Mouse (Mus musculus) telencephalon, adult 2 months (tissue): ENCODE measurements around the gene Samd14.
"Not testable (repeated sequence)": the region's sequence is repeated elsewhere in the genome, so short reads cannot be mapped to it uniquely, and the experiment has no call there.

ENCODE experiments used
- DNase-seq: peaks from one replicate; pipeline ENCODE4 v3.0.0-alpha.2; 2011; ENCODE audit warnings: low read depth, low spot score

The Samd14 gene

DNA sequence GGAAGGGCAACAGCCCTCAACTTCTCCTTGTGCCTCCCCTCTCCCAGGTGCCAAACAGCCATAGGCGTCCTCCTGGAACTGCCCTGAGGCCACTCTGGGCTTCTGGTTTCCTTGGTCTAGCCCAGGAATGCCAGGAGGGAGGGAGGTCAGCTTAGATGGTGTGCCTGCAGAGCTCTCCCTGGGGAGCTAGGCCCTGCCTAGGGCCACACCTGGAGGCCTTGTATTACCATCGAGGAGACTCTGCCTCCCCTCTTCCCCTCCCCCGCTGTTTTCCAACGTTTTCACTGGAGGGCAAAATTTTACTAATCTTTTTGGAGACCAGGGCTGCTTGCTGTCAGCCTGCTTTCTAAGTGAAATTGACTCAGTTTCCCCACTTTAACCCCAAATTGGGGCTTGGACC, 3.6 kb upstream of the Samd14 start:
- DNase-seq: no peak

DNA sequence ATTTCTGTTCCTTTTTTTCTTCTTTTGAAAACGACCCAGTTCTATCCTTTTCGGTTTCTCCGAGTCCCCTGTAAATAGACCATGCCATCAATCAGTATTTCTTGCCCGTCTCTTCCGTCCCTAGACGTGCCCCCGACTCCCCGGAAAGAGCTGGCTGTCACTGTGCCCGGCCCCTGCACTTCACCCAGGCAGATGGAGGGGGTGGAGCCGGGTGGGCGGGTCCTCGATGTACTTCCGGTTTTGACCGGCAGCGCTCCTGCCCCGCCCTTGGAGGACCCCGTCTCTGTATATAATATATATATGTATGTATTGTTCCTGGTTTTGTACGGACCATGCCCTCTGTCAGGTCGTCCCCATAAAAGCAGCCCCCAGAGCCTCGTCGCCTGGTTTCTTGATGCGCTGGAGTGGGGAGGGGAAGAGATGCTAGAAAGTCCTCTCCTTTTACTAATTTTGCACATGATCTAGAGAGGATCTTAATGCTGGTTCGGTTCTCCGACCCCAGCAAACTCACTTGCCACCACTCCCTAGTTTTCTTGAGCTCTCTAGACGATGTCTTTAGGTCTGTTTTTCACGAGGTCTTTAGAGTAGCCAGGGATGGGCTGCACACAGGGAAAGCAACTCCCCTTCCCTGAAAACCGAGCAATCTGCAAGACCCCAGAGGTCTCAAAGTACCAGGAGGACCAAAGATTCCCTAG, 3.0 kb upstream of the Samd14 start:
- DNase-seq: no peak

DNA sequence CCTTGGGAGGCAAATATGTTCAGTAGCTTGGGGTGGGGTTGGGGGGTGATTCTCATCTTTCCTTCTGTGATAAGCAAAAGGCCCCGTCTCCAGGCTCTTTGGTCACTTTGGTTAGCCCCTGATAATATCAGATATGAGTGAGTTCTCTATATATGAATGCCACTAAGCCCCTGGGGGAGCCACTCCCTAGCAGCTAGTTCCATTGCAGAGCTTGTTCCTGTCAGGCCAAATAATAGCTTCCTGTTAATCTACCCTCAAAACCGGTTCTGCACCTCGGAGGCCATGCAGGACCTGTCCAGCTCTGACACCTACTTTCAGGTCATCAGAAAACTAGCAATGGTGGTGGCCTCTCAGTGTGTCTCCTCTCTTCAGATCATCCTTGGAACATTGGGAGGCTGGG, 2.3 kb upstream of the Samd14 start:
- DNase-seq: no peak

DNA sequence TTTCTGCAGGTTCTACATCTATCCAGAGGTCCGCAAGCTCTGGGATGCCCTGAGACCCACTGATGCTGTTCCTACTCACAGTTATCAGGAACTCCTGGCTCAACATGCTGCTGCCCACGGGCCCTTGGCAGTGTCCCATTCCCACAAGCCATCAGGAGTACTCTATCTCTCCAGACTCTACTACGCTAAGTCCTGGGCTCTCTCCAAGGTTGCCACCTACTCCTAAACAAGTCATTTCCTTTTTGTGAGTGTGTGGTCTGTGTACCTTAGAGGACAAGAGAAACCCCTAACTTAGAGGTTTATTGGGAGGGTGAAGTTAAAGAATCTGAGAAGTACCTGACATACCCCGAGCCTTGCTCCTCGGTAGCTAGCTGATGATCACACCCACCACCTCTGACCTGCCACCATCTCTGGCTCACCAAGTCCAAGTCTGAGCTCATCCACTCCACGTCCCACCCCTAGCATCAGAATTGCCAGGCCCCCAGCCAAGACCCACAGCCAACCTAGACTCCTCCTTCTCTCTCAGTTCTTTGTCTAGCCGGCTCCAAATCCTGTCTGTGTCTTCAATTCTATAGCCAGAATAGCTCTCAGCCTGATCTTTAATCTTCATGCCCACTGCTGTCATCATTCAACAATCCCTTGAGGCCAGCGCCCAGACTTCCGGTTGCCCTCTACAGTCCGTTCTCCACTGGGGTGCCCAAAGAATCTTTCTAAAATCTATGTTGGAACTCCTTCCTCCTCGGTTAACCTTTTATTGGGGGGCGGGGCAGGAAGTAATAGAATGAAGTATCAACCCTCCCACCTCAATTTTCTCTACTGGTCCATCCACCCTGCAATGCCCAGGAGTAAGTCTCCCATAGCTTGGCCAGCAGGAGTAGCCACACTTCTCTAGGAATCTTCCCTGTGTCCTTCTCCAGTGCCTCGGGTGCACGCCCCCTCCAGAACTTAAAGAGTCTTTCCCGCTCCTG, 734 bp upstream of the Samd14 start:
- no peak for DNase-seq

DNA sequence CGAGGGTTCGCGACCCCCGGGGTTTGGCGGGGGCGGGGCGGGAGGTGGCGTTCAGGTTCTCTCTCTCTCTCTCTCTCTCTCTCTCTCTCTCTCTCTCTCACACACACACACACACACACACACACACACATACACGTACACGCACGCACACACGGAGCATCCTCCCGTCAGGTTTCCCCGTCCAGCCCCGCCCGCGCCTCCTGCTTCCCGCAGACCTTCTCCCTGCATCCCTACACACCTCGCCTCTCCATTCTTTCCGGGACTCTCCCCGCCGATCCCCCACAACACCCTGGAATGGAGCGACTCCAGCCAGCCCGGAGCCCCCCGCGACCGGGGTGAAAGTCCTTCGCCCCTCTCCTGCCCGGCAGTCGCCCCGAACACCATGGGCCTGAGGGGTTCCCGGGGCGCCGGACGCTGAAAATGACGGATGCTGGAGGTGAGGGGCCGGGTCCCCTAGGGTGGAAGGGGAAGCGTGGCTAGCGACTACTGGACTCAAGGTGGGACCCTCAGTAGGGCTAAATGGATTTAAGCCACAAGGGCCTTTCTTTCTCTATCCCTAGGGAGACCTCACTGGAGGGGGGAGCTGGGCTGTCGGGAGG, 561 bp downstream of the Samd14 start:
- no peak for DNase-seq

DNA sequence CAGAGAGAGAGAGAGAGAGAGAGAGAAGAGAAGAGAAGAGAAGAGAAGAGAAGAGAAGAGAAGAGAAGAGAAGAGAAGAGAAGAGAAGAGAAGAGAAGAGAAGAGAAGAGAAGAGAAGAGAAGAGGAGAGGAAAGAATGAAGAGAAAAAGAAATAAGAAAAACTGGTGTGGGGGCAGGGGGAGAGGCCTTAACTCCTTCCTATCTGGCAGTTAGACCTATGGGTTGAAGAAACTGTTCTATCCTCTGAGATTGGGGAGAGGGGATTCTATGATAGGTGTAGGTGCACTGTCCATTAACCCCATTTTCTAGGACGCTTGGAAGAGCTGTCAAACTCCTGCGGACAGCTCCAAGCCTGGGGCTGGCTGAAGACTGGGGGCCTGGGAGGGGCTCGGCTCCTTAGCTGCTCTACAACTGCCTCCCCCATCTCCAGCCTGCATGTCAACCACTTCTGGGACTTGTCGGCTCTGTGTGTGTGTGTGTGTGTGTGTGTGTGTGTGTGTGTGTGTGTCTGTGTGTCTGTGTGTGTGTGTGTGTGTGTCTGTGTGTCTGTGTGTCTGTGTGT, 1.2 kb downstream of the Samd14 start:
- DNase-seq: not testable (repeated sequence)

DNA sequence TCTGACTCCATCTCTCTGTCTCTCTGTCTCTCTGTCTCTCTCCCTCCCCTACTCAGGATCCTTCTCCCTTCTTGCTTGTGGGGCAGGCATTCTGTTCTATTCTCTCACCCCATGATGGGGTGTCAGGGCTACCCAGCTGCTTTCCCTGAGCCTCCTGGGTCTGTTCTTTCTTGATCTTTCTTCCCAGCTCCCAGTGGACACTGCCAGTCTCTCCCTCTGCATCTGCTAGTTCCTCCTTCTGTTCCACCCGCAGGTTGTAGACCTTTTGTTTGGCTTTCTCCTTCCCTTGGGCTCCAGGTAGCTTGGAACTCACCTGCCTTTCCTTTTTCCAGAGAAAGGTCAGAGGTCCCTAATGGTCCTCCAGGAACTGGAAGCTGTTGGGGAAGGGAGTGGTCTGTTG, 1.7 kb downstream of the Samd14 start:
- DNase-seq: no peak

DNA sequence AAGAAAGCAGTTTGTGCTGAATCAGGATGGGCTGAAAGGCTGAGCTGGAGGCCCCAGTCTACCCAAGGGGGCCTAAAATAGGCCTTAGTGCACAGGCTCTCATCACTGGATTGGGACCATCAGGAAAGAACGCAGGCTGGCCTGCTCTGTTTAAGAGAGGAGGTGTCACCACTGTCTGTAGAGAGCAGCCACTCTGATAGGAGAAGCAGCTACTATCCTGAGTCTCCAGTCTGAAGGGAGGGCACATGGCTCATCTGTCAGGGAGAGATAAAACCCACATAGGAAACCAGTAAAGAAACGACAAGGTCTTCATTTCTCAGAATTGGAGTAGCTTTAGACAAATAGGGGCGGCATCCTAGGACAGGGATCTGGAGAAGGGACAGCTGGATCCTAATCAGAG, 2.4 kb downstream of the Samd14 start:
- DNase-seq: no peak

DNA sequence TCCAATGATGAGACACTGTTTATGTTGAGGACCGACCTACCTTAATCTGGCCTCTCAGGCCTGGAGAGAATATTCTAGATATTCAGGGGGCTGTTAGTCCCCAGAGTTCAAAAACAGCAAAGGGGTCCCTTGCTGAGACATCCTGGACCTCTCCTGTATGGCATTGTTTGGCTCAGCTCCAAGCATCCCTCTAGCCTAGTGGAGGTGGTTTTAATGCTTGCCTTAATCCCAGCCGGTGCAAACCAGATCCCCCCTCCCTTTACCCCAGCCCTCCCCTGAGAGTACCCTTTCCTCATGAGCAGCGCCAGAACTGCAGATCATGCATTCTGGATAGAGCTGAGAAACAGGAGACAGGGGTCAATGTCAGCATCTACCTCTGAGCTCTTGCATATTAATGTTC, 2.8 kb downstream of the Samd14 start:
- DNase-seq: no peak

DNA sequence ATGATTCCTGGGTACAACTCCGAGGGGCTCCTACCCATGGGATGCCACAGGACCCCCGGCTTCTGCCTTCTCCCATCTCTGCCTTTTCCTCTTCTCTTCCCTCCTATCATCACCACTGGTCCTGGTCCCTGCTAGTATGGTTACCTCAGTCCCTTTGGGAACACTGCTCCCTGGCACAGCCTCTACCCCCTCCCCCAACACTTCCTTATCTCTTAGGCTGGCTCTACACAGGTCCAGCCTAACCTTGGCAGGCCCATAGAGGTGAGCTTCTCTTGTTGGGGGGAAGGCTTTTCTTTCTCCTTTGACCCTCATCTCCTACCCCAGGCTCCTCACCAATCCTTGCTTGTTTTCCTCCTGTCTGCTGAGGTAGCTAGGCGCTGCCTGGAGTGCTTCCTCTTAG, 5.8 kb downstream of the Samd14 start:
- no peak for DNase-seq

DNA sequence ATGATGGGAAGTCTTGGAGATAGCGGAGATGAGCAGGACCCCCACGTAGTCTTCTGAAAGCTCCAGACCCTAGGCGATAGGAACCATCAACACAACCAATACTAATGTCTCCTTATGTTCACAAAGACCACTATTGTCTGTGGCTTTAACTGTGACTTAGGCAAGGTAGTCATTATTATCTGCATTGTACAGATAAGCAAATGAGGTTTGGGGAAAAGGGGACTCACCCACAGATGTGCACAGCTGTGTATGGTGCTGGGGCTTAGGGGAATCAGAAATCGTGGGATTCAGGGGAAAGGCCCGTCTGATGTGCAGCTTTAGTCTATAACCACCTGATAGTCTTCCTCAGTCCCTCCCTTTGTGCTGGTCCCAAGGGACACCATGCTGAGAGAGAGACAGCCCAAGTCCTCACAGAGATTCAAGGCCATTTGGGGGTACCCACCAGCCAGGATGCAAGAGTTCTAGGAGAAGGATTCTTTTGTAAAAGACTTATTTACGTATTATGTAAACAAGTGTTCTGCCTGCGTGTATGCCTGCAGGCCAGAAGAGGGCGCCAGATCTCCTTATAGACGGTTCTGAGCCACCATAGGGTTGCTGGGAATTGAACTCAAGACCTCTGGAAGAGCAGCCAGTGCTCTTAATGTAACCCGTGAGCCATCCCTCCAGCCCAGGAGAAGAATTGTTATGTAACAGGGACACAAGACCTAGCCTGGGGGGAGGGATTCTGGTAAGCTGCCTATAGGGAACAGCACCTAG, 12.7 kb downstream of the Samd14 start:
- DNase-seq: no peak

DNA sequence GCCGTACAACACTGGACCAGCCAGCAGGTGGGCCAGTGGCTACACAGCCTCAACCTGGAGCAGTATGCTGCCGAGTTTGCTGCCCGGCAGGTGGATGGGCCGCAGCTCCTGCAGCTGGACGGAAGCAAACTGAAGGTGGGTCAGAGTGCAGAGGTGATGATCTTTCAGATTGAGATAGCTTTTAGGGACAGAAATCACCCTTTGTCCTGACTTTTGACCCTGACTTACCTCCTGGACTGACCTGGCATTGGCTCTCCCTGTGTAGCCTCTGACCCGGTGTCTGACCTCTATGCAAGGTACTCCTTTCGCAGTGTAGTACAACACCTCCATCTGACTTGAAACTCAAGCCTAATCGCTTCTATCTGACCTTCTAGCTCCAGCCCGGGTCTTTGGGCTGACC, 13.8 kb downstream of the Samd14 start:
- DNase-seq: no peak

DNA sequence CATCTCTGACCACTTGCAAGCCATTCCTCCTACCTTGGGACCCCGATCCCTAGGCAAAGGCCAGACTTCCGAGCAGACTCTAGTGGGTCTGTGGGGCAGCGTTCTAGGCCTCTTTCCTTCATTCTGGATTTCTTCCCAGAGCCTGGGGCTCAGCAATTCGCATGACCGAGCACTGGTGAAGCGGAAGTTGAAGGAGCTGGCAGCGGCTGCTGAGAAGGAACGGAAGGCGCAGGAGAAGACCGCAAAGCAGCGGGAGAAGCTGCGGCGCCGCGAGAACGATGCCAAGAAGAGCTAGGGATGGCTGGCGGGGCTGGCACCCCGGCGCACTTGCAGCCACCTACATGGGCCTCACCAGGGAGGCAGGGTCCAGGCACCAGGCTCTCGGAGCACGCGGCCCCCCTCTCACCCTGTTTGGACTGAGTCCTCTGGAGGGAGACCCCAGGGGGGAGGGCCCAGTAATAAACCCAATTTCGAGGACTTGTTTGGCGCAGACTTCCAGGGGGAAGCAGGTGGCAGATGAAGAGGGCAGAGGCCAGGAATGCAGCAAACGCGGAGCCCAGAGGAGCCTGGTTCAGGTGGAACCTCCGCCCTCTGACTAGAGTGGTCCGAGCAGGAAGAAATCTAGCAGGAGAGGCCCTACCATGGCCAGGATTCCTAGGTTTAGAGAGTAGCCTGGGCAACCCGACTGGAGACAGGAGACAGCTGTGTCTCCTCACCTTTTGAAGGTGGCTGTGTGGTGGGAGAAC, 14.9 kb downstream of the Samd14 start:
- DNase-seq: no peak

DNA sequence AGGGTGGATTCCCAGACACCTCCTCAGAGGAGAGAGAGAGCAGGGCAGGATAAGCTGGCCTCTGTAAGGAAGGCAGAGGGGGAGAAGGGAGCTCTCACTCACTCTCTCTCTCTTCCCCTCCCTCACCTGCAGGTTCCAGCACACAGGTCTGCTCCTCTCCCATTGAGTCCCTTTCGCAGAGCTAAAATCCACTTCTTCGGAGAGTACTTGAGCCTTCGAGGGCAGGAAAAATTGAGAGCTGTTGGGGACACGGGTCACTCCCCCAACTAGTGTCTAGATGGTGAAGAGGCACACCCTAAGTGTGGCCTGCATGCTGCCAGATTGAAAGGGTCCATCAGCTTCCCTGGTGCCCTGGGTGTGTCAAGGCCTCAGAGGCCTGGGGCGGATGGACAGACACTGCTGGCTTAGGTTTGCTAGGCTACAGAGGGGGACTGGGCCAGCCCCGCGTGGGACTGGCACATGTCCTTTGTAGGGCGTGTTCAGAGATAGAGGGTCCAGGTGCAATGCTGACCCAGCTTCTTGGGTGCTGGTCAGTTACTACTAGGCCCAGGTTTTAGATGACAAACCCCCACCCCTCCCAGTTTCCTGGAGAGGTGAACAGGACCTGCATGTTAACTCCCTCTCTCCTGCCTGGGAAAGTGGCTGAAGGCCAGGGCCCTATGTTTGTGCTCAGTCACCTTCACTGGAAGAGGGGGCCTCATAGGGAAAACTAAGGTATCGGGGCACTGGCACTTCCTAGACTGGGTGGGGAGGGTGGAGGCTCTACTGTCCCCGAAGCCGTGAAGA, 15.7 kb downstream of the Samd14 start:
- DNase-seq: no peak

DNA sequence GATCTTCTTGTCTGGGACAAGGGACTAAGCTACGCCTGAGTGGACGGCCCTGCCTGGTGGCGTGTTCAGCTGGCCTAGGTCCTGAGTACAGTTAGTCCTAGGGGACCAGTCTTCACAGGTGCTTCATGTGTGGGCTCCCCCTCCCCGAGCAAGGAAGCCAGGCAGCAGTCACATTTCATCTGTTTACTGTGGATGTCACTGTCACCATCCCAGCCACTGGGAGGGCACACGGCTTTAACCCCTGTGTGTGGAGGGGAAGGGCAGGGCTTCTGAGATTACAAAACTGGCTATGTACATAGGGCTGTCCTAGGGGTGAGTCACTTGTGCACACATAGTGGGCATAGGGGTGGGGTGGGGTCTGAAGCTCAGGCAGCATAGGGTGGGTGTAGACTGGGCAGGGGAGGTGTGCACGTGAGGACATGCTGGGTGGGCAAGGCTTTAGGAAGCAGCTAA, 16.4 kb downstream of the Samd14 start:
- no peak for DNase-seq

DNA sequence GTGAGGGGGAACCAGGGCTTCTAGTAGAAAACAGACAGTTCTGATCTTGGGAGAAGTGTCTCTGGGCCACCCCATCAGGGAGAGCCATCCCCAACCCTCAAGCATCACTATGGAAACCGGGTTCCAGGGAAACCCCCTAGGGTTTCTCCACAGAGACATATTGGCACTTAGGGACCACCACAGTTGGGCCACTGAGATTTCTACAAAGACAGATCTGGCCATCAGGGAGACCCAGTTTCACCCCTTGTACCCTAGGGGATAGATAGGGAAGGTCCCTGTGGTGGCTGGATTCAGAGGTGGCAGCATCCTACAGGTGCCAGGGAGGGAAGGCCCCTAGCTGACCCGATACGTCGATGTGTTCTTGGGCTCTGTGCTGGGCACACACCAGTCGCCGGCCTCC, 17.2 kb downstream of the Samd14 start:
- DNase-seq: no peak

DNA sequence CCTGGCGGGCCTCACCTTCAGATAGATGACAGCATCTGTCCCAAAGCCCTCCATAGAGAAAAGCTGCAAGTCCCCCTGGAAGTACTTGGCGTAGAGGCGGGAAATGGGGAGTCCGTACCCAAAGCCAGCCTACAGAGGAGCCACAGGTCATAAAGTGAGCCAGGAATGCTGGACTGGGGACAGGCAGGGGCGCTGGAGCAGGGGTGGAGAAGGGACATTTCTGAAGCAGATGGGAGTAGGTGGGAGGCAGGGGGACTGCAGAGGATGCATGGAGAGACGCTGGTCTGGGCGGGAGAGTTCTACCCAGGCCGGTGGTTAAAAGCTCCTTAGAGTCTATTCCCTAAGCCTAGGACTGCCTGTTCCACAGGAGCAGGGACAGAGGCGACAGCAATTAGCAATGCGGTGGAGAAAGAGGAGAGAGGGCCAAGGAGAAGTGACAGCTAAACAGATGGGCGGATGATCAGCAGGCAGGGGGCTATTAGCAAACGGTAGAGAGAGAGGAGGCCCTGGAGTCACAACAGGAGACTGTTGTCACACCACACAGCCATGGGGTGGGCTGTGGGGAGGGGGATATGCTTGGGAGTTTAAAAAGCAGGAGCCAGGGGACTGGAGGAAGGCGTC, 18.3 kb downstream of the Samd14 start:
- no peak for DNase-seq

DNA sequence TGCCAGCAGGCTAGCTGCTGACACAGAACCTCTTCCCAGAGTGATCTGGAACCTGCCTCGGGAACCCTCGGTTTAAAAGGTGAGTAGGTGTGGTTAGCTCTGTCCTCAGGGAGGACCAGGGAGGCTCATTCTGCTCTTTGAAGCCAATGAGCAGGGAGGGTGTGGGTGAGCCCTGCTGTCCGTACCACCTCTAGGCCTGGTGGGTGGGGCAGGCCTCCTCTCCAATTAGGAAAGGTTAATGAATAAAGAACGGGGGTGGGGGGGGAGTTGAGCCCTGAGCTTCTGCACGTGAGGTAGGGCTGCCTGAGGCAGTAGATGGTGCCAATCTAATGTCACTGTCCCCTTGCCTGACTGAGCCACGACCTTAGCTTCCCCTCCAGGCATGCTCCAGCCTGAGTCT, 23.3 kb downstream of the Samd14 start:
- DNase-seq: no peak

DNA sequence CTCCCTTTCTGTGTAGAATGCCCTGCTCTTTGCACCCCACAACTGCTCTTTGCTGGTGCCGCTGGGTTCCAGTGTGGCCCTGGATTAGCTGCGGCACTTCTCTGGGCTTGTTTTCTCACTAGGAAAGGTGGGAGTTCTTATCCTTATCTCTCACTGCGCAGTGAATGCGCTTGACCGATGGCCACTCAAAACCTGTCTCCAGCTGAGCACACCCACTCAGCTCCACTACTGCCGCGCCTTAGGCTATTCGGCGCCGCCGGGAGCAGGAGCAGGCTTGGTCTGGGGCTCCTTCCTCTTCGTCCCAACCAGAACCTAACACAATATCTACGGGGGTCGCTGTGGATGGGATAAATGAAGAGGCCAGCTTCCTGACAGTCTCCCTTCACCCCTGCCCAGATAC, 23.9 kb downstream of the Samd14 start:
- DNase-seq: no peak

DNA sequence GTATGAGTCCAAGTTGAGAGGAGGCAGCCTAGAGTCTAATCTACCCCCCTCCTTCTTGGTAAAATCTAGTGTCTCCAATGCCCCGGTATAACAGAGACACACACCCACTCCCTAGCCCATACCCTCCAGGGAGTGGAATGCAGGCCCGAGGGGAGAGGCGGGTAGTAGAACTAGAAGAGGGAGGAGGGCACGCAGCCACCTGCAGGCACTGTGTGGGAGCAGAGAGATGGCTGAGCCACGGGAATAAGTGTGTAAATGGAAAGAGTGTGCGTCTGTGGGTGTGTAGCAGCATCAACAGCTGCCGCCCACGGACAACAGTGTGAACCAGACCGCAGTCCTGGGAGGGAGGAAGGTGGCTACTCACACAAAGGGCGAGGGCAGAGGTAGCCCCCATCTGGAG, 25.2 kb downstream of the Samd14 start:
- DNase-seq: peak; percentile 67
